Mouse (Mus musculus) heart, embryonic 13.5 days (tissue): Measurements from ENCODE around the gene Dbndd1. TPM values are rescaled to one million over a fixed set of nuclear protein-coding genes. Genes with fewer than 3 reads are reported as not detected.

Experiments used
- polyA plus RNA-seq: library from polyadenylated mRNA; unstranded; fragments of >200 nt; fragmentation: Nextera tagmentation; extraction: Ambion mirVana; gene quantifications from 2 replicates; pipeline ENCODE4 v1.2.1, GENCODE M21; 2015

Dbndd1 gene
- polyA plus RNA-seq, 1 experiment from 2014 or later, result 1.4 TPM

Other genes with a start within 250 kb of the Dbndd1 start
- gene Fanca, start 196.9 kb downstream of the Dbndd1 start, polyA plus RNA-seq, result 17.0 and 17.5 TPM in 2 replicates
- 1.1 and 1.7 TPM in 2 replicates for gene Spire2, start 182.8 kb downstream of the Dbndd1 start, polyA plus RNA-seq
- 136 and 141 TPM in 2 replicates for gene Tcf25, start 141.7 kb downstream of the Dbndd1 start, polyA plus RNA-seq
- gene Mc1r, start 108.4 kb downstream of the Dbndd1 start, polyA plus RNA-seq, result not detected in 2 replicates
- gene Tubb3, start 104.0 kb downstream of the Dbndd1 start, polyA plus RNA-seq, result 4.1 and 4.9 TPM in 2 replicates
- gene Def8, start 91.9 kb downstream of the Dbndd1 start, polyA plus RNA-seq, result 30.4 and 31.1 TPM in 2 replicates
- 47.4 and 47.7 TPM in 2 replicates for gene Afg3l1, start 37.6 kb downstream of the Dbndd1 start, polyA plus RNA-seq
- 13.5 and 14.7 TPM in 2 replicates for gene Gas8, start 3.4 kb upstream of the Dbndd1 start, polyA plus RNA-seq
- 7.1 and 8.3 TPM in 2 replicates for gene Rhou, start 138.5 kb upstream of the Dbndd1 start, polyA plus RNA-seq